Mouse (Mus musculus): Measurements from ENCODE around the gene Ltbp1. TPM values are rescaled to one million over a fixed set of nuclear protein-coding genes. Genes with fewer than 3 reads are reported as not detected.

Ltbp1 gene
- polyA plus RNA-seq, 1 experiment: 20.3 TPM

- Histone ChIP-seq H3K4me1 (ENCODE audit: control insufficient read depth, insufficient read depth, low read length) (no peaks in the 10 kb centered on the region), H3K27ac (ENCODE audit: control insufficient read depth, insufficient read depth, low read depth, low read length, poor library complexity) (no peak overlapping the region), H3K4me3 (replicated peaks; ENCODE audit: control insufficient read depth, low read depth, low read length) (no peak overlapping the region)
- TF ChIP-seq POLR2A (IDR thresholded peaks at IDR 0.05; ENCODE audit: borderline replicate concordance, control insufficient read depth, low read depth, low read length) (no peak), CTCF (IDR thresholded peaks at IDR 0.05; ENCODE audit: control insufficient read depth, insufficient read depth, low read length) (no peak)
- 85% methylated on average over 19 of the region's 19 CpGs for WGBS
Measured at GRCm38 (mm10) chr17:75074978-75075699, 69.8 kb downstream of the Ltbp1 start.

- 77% methylated on average over 2 of the region's 2 CpGs for WGBS
- TF ChIP-seq POLR2A (IDR thresholded peaks at IDR 0.05; ENCODE audit: borderline replicate concordance, control insufficient read depth, low read depth, low read length): no peak
- TF ChIP-seq CTCF (IDR thresholded peaks at IDR 0.05; ENCODE audit: control insufficient read depth, insufficient read depth, low read length): no peak
- no peak overlapping the region for H3K27ac ChIP-seq (ENCODE audit: control insufficient read depth, insufficient read depth, low read depth, low read length, poor library complexity)
Measured at GRCm38 (mm10) chr17:75081401-75081800, 76.0 kb downstream of the Ltbp1 start.

GRCm38 (mm10) chr17:75082449-75082848 is 77.1 kb downstream of the Ltbp1 start:
- Histone ChIP-seq H3K4me3 (replicated peaks; ENCODE audit: control insufficient read depth, low read depth, low read length) (no peak overlapping the region), H3K27ac (ENCODE audit: control insufficient read depth, insufficient read depth, low read depth, low read length, poor library complexity) (no peak overlapping the region), H3K4me1 (ENCODE audit: control insufficient read depth, insufficient read depth, low read length) (no peaks in the 10 kb centered on the region)
- no peak for TF ChIP-seq POLR2A (IDR thresholded peaks at IDR 0.05; ENCODE audit: borderline replicate concordance, control insufficient read depth, low read depth, low read length)

More at GRCm38 (mm10) chr17:75081401-75081800, 76.0 kb downstream of the Ltbp1 start:
- Histone ChIP-seq H3K4me3 (replicated peaks; ENCODE audit: control insufficient read depth, low read depth, low read length) (no peak overlapping the region), H3K4me1 (ENCODE audit: control insufficient read depth, insufficient read depth, low read length) (no peaks in the 10 kb centered on the region)

GRCm38 (mm10) chr17:75087296-75087941 is 82.1 kb downstream of the Ltbp1 start:
- H3K27ac ChIP-seq (ENCODE audit: control insufficient read depth, insufficient read depth, low read depth, low read length, poor library complexity): no peak overlapping the region
- H3K4me1 ChIP-seq (ENCODE audit: control insufficient read depth, insufficient read depth, low read length): no peaks in the 10 kb centered on the region
- WGBS: 55% methylated on average over 10 of the region's 10 CpGs
- H3K4me3 ChIP-seq (replicated peaks; ENCODE audit: control insufficient read depth, low read depth, low read length): no peak overlapping the region
- TF ChIP-seq CTCF (IDR thresholded peaks at IDR 0.05; ENCODE audit: control insufficient read depth, insufficient read depth, low read length): no peak
- no peak for TF ChIP-seq POLR2A (IDR thresholded peaks at IDR 0.05; ENCODE audit: borderline replicate concordance, control insufficient read depth, low read depth, low read length)

DNA sequence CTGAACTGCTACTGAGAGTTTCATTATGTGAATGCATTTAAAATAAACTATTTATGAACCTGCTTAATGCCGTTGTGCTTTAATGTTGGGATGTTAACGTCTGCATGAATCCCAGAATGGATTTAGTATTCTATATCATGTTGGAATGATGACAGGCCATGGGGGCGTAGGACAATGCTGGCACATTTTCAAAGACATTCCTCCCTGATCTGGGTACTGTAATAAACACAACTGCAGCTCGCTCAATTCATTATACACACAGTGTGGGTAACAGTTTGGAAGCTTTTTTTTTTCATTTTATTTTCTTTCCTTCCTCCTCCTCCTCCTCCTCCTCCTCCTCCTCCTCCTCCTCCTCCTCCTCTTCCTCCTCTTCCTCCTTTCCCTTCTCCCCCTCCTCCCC is 82.9 kb downstream of the Ltbp1 start:
- WGBS: 84% methylated on average over 4 of the region's 4 CpGs
- TF ChIP-seq POLR2A (IDR thresholded peaks at IDR 0.05; ENCODE audit: borderline replicate concordance, control insufficient read depth, low read depth, low read length): no peak
- H3K27ac ChIP-seq (ENCODE audit: control insufficient read depth, insufficient read depth, low read depth, low read length, poor library complexity): no peak overlapping the region
- H3K4me1 ChIP-seq (ENCODE audit: control insufficient read depth, insufficient read depth, low read length): no peaks in the 10 kb centered on the region
- H3K4me3 ChIP-seq (replicated peaks; ENCODE audit: control insufficient read depth, low read depth, low read length): no peak overlapping the region

- 73% methylated on average over 11 of the region's 11 CpGs for WGBS
- Histone ChIP-seq H3K27ac (ENCODE audit: control insufficient read depth, insufficient read depth, low read depth, low read length, poor library complexity) (no peak overlapping the region), H3K4me1 (ENCODE audit: control insufficient read depth, insufficient read depth, low read length) (no peaks in the 10 kb centered on the region), H3K4me3 (replicated peaks; ENCODE audit: control insufficient read depth, low read depth, low read length) (no peak overlapping the region)
- TF ChIP-seq POLR2A (IDR thresholded peaks at IDR 0.05; ENCODE audit: borderline replicate concordance, control insufficient read depth, low read depth, low read length) (no peak), CTCF (IDR thresholded peaks at IDR 0.05; ENCODE audit: control insufficient read depth, insufficient read depth, low read length) (no peak)
Measured at GRCm38 (mm10) chr17:75088727-75089126, 83.4 kb downstream of the Ltbp1 start.

GRCm38 (mm10) chr17:75090556-75090955 is 85.2 kb downstream of the Ltbp1 start:
- H3K27ac ChIP-seq (ENCODE audit: control insufficient read depth, insufficient read depth, low read depth, low read length, poor library complexity): no peak overlapping the region
- 80% methylated on average over 6 of the region's 6 CpGs for WGBS
- H3K4me1 ChIP-seq (ENCODE audit: control insufficient read depth, insufficient read depth, low read length): no peaks in the 10 kb centered on the region
- no peak for TF ChIP-seq CTCF (IDR thresholded peaks at IDR 0.05; ENCODE audit: control insufficient read depth, insufficient read depth, low read length)
- TF ChIP-seq POLR2A (IDR thresholded peaks at IDR 0.05; ENCODE audit: borderline replicate concordance, control insufficient read depth, low read depth, low read length): no peak
- H3K4me3 ChIP-seq (replicated peaks; ENCODE audit: control insufficient read depth, low read depth, low read length): no peak overlapping the region

- WGBS: 77% methylated on average over 3 of the region's 3 CpGs
- Histone ChIP-seq H3K4me1 (ENCODE audit: control insufficient read depth, insufficient read depth, low read length) (no peaks in the 10 kb centered on the region), H3K4me3 (replicated peaks; ENCODE audit: control insufficient read depth, low read depth, low read length) (no peak overlapping the region)
Measured at GRCm38 (mm10) chr17:75093563-75093962, 88.2 kb downstream of the Ltbp1 start.

More at GRCm38 (mm10) chr17:75093563-75093962, 88.2 kb downstream of the Ltbp1 start:
- TF ChIP-seq POLR2A (IDR thresholded peaks at IDR 0.05; ENCODE audit: borderline replicate concordance, control insufficient read depth, low read depth, low read length) (no peak), CTCF (IDR thresholded peaks at IDR 0.05; ENCODE audit: control insufficient read depth, insufficient read depth, low read length) (no peak)
- H3K27ac ChIP-seq (ENCODE audit: control insufficient read depth, insufficient read depth, low read depth, low read length, poor library complexity): no peak overlapping the region
